Mouse (Mus musculus) mature B cell (primary cell): Measurements from ENCODE around the gene Lhfp.

Source experiments
- in situ Hi-C: fragments of 300-500 bp; cut with MboI; formaldehyde crosslinking; loops from 2 replicates; pipeline ENCODE4 v1.14.3; 2019

The Lhfp gene

DNA sequence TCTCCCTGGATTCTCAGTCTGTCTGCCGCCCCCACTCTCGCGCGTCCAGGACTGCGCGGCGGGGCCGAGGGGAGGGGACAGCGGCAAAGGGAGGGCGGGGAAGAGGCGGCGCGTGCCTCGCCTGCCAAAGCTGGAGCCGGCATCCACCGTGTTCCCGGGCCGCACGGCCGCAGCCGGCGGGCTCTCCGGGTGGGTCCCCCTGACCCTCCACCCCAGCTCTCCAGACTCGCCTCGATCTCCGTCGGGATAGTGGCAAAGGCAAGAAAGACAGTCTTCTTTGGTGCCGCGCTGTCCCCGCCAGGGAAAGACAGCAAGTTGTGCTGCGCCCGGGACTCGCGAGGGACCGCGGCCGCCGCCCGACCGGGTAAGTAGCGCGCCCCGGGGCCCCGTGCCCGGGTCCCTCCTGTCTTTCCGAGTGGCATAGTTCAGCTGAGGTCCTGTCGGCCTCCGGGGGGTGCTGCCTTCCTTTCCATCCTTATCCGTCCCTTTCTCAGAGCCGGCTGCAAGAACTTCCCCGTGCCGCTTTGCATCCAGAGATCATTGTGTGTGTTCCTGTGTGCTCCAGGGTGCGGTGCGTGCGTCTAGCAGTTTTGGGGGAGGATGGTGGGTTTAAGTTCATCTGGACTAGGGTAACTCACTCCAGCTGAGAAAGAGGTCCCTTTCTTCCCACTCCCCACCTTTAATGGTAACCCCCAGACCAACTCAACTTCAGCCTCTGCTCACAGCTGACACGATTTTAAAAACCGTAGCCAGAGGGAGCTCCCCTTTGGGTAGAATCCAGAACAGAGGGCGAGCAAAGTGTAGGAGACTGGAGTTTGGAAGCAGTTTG, at the start of gene Lhfp:
Gene Lhfp (plus strand): TSS at position 118 of the 829 bp plus-strand sequence.
- in situ Hi-C loops, result no loop called here

DNA sequence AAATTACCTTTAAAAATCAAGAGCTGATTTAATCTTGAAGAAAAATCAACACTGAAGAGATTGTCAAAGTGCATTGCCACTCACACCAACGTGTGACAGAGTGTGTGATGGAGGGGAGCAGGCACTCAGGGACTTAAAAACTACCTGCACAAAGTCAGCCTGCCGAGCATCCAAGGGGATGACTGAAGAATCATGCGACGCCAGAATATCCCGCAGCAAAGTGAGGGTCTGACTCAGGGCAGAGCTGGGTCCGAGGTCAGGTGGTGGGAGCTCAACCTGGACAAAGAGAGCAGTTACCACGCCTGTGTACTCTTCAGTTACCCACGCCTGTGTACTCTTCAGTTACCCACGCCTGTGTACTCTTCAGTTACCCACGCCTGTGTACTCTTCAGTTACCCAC, 48.0 kb upstream of the Lhfp start:
- in situ Hi-C loops, result no loop called here

DNA sequence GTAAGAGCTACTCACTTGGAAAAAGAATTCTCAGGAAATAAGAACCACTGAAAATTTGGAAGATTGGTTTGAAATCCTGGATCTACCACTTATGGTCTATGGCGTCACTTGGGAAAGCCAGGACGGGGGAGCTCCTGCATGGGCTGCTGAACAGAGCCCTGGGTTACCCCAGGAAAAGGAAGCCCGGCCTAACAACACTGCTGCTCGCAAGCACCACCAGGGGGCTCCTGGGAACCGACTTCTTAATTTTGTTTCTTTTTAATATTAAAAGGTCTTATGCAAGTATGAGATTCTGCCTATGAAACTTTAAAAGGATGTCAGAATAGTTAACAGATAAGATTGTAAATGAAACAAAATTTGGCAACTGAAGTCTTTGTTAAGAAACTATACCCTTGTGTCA, 46.7 kb upstream of the Lhfp start:
- in situ Hi-C loops, result no loop called here

DNA sequence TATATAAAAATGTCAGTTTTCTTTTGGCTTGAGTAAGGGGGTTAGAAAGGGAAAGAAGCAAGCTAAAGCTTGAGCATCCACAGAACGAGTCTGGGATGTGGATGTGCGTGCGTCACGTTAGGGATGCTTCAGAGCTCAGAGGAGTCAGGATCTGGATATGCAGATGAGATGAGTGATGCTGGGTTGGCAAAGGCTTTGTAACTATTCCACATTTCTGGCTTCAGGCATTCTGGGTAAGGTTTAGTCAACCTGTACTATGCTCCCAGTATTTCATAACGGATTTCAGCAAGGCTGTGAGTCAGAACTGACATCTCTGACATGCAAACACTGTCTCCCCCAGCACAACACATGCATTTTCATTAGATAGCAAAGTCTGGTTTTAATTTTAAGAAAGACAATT, 44.7 kb upstream of the Lhfp start:
- in situ Hi-C loops, result no loop called here

DNA sequence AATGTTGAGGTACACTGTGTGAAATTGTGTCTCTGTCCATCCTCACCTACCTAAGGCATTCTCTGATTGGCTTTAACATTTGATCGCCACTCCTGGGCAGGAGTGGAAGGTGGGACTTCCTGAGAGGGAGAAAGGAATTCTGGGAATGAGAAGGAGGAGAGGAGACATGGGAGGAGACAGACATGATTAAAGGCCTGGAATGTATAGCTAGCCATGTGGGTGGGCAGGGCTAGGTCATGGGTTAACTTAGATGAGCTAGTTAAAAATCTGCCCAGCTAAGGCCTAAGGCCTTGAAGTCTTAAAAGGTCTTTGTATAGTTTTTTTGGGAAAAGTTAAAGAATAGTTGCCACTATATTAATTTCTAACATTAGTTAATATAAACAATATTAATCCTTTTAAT, 43.9 kb upstream of the Lhfp start:
- in situ Hi-C loops, result no loop called here

DNA sequence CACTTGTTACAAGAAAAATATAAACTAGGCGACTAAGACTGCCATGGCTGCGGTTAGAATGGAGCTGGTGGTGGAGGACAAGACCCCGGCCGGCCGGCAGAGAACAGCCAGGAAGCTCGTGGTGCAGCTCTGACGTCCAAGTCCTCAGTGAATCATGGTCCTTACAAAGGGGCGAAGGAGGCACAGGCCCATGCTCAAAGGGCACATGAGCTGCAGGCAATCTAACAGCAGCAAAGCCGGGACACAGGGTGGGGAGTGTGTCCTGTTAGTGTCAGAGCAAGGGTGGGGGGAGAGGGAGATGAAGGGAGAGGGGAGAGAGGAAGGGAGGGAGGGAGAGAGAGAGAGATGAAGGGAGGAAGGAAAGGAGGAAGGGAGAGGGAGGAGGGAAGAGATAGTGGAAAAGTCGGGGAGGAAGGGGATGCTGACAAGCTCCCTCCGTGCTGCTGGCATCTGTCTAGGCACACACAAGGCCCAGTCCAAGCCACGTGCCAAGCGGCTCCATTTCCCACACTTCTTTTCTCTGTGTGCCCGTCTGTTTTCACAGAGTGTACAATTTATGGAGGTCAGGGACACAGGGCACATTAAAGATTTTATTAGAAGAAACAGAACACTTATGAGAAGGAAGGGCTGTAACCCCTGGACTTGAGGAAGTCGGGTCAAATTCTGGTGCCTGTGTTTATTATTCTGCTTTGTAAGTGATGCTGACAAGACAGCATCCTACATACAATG, 42.1 kb upstream of the Lhfp start:
- in situ Hi-C loops, result no loop called here

DNA sequence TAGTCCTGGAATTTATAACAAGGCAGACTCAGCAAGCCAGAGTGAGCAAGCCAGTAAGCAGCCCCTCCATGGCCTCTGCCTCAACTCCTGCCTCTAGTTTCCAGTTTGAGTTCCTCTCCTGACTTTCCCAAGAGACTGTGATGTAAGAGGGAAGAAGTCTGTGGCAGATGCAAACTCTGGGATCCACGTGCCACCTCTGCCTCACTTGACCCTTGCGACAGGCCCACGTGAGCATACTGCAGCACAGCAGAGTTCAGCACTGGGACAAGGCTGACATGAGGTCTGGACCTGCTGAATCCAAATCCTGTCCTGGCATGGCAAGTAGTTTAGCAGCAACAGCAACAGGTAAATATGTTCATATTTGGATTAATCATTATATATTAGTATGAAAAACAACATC, 41.3 kb upstream of the Lhfp start:
- in situ Hi-C loops, result no loop called here

DNA sequence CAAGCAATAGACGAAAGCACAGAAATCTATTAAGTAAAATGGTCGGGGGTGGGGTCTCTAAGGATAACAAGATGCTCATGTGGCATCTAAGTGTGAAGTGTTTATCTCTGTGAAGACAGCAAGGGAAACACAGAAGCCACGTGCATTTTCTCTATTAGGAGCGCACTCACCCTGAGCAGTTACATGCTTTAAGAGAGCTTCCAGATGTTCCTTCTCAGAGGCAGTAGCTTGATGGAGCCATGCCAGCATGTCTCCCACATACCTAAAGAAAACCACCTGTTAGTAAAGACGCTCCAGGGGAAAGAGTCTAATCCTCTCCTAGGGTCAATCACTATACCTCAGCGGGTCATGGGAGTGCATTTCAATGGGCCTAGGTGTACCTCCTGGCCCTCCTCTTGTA, 39.3 kb upstream of the Lhfp start:
- in situ Hi-C loops, result no loop called here

DNA sequence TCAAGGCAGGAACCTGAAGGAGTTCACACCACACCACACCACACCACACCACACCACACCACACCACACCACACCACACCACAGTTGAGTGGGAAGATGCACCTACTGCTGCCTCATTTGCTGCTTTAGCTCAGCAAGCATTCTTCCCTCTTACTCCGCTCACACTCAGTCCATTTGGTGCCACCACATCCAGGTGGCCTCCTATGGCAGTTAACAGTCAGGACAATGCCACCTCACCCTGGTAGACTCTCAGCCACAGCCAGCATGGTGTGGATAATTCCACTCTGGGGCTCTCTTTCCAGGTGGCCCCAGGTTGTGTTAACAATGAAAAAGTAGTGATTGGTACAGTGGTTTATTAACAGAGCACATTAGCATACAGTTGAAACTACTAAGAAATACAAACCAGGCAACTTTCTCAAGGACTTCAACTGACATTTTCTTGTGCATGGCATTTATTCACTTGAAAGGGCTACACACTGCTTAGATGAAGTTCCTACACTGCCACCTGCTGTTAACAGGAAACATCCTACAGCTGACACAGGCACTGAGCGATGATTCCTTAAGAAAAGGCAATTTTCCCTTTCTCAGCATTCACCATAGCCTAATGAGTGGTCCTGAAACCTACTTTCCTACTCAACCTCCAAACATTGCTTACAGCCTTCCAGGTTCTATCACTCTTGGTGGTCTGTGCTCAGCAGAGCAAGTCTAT, 36.8 kb upstream of the Lhfp start:
- in situ Hi-C loops, result no loop called here

DNA sequence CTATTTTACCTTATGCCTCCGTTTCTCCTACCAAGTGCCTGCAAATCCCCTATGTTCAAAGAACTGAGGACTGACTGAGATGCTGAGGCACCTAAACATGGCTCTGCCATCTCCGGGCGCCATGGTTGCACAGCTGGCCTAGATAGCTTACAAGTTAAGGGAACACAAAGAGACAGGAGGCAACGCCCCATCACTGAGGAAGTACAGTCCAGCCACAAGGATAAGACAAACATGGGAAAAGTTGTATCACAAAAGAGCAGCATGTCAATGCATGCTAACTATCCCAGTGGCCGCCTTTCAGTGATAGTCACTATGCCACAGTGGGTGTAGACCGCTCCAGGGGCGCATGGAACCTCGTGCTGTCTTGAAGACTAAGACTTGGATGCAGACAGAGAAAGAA, 33.9 kb upstream of the Lhfp start:
- in situ Hi-C loops, result no loop called here

DNA sequence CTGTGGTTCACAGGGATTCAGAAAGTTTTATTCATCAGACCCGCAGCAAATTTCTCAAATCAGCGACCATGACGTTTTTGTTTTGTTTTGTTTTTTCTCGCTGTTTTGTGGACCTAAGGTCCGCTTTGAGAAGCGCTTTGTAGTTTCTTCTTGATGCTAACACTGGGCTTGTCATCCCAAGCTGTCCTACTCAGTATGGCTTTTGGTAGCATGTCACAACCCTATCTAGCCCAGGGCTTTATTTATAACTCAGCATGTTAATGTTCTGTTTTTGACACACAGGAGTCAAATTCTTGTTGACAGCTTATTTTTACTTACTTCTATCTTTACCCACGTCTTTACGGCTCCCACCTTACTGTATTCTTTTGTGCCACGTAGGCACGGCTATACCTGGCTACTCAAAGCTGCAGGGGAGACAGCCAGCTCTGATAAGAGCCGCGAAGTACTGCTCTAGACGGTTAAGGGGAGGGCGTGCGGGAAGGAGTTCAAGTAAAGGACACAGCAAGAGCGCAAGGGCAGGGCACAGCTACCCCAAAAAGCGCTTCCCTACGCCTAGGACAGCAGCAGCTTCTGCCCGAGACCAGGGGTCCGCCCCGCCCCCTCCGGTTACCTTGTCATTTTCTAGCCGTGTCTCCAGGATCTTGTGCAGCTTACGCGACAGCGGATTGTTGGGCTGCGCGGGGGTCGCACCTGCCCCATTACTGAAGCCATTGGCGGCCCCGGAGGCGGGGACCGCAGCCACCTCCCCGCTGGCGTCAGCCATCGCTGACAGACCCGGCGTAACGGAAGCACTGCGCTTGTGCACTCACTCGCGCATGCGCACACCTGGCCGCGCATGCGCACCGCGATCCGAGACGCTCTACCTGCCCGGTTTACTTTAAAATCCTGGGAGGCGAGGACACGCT, 24.6 kb upstream of the Lhfp start, which contains the start of gene Cog6:
Gene Cog6 (minus strand): TSS at position 802 of the 905 bp plus-strand sequence.
- in situ Hi-C loops, result no loop called here

DNA sequence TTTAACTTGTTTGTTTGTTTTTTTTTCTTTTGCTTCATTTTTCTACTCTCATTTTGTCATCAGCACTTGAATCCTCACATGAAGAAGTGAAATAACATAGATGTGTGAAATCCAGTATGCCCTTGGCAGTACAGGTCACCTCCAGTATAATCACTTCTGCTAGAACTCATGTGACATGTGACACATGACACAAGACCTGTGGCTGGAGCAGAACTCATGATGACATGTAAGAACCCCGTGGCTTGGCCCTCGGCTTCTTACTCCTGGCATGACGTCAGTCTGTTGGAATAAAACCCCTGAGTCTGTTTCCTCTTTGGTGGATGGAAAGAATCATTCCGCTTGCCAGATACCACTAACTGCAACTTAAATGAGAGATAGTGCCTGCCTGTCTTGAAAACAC, 14.0 kb upstream of the Lhfp start:
- in situ Hi-C loops, result no loop called here

DNA sequence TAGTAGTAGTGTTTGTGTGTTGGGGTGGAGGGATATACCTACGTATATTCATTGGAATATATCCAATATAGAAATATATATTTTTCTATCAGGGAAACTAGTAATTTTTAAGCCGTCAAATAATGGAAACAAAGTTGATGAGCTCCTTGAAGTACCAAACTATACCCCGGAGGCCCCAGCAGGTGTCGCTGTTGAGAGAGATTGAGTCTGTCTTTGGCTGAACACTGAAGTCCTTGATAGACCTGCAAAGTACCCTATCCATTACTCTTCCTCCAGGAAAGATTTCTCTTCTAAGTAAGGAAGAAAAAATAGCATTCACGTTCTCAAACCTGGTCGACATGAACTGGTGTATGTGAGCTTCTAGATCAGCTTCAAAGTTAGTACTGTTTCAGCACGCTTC, 12.3 kb upstream of the Lhfp start:
- in situ Hi-C loops, result no loop called here

DNA sequence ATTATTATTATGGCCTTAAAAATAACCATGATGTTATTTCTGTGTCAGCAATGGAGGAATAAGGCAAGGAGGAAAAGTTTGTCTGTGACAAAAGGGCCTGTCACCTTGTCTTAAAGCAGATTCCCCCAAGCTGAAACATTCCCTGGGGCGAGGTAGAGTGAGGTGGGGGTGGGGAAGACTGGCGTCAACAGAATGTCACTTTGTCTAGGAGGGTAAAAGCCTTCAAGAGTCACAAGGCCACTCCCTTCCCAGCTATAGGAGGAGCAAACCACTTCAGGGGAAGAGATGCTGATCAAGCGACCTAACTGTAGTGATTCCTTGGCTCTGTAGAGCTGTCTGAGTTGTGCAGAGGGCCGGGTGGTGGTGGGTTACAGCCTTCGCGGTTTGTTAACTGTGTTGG, 9.7 kb upstream of the Lhfp start:
- in situ Hi-C loops, result loop anchor here (10.0 kb wide), 1 partner anchor 423 kb away; no protein-coding TSS in a partner anchor

DNA sequence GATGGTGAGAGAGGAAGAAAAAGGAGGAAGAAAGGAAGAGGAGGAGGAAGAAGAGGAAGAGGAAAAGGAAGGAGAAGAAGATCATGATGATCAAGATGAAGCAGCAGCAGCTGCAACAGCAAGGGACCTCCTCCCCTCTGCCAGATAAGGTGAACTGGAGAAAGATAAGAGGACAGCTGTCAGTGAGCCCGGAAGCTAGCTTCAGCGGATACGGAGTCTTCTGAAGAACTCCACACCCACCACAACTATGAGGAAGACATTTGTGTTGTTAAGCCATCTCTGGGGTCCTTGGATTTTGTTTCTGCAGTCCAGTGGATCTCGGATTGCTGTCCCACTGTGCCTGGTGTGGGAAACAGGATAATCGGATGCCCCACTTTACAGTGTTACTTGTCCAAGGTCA, 8.9 kb upstream of the Lhfp start:
- in situ Hi-C loops, result loop anchor here (10.0 kb wide), 1 partner anchor 422 kb away; no protein-coding TSS in a partner anchor

DNA sequence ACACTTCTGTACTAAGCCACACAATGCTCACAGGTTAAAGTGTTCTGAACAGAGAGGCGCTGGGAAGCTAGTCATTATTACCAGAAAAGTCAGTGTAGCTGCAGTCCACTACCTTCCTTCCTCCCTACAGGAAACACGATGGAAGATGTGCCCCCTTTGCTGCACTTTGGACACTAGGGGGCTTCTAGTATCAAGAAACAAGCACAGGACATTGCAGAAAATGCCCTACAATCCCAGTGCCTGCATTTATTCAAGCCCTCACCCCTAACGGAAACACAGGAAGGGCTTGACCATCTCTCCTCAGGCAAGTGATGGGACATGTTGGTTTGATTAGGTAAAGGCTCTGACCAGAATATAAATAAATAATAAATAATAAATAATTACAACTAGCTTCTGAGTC, 7.9 kb upstream of the Lhfp start:
- in situ Hi-C loops, result loop anchor here (10.0 kb wide), 1 partner anchor 421 kb away; no protein-coding TSS in a partner anchor

DNA sequence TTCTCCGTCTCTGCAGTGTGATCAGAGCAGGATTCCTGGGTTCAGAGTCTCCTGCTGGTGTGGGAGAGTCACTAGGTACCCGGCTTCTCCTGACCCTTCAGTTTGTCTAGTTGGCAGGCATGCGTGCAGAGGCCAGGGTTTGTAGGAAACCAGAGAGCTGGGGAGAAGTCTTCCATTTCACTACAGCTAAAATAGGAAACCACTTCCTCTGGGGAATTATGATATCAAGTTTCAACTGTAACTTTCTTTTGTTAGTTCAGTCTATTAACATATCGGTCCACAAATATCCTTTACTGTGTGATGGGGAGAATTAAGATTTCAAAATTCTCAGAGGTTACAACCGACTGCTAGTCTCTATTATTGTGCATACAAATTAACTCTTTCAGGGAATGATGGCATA, 5.3 kb upstream of the Lhfp start:
- in situ Hi-C loops, result loop anchor here (10.0 kb wide), 1 partner anchor 419 kb away; no protein-coding TSS in a partner anchor

DNA sequence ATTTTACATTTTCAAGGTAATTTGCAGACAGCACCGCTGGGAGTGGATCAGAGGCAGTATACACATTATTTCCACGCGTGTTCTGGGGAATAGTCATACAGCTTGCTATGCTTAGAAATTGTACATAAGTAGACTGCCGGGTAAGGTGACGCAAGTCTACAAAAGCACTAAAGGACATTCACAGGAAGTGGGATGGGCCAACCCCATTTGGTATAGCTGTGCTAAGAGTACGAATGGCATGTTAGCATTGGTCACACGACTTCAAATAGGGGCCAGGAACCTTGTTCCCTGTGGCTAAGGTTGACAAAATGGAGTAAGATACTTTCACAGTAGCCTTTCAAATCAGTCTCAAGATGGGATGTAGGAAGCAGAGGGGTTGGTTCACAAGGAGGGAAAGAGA, 4.4 kb upstream of the Lhfp start:
- in situ Hi-C loops, result loop anchor here (10.0 kb wide), 1 partner anchor 418 kb away; no protein-coding TSS in a partner anchor

DNA sequence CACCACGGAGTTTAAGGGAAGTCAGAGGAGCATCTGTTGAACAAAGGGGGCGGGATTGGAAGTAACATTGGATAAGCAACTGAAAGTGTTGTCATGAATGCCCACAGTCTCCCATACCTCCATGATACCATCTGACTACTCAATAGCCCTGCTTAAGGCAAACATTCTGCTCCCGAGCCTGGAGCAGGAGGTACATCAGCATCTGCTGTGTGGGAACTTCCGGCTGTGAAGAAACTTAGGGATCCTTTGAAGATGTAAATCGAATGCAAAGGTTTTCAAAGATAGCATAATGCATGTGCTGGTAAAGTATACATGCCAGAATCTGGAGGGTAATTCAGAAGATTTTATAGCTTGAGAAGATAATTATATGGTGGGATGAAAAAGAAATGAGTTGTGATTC, 2.4 kb upstream of the Lhfp start:
- in situ Hi-C loops, result loop anchor here (10.0 kb wide), 1 partner anchor 416 kb away; no protein-coding TSS in a partner anchor

DNA sequence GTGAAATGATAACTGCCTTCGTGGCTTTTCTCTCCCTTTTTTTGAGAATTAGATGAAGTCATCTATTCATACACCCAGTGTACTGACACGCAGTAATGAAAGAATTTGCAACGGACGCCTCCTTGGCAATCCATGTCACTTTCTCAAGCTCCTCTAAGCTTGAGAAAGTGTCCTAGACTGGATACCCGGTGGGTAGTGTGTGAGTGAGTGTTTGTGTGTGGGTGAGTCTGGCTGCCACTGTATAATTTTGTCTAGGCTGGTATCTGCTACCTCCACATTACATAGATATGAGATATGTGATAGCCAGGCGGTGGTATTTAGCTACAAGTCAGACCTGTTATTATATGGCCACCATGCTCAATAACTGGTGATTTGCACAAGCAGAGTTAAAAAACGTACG, 1.6 kb upstream of the Lhfp start:
- in situ Hi-C loops, result loop anchor here (10.0 kb wide), 1 partner anchor 415 kb away; no protein-coding TSS in a partner anchor
